Mouse (Mus musculus) lung, embryonic 14.5 days (tissue): ENCODE measurements at regions not wholly inside any gene's neighbourhood (a gene's known extent, or its start where the extent isn't known, plus 50 kb on each side); places are given as distances from the start of the nearest gene placed in this dataset.

Experiments used
- ATAC-seq: fragments of 200-750 bp; cut with Nextera tagmentation; 2 replicates; pipeline ENCODE4 v1.8.0; 2017; ENCODE audit warnings: mild to moderate bottlenecking, moderate TSS enrichment, moderate library complexity; ENCODE audit not compliant: insufficient read depth
- DNase-seq: peaks from one replicate; pipeline ENCODE4 v3.0.0-alpha.2; 2015
- H3K27ac ChIP-seq: fragments of 300-500 bp; sonication (generic); 2 replicates; pipeline ENCODE4 v1.5.1; 2014; ENCODE audit warnings: low read depth, mild to moderate bottlenecking, moderate library complexity
- H3K27me3 ChIP-seq: fragments of 300-500 bp; sonication (generic); 2 replicates; pipeline ENCODE4 v1.6.1; 2014; ENCODE audit warnings: low read length, control low read depth; ENCODE audit not compliant: insufficient read depth
- H3K36me3 ChIP-seq: fragments of 300-500 bp; sonication (generic); 2 replicates; pipeline ENCODE4 v1.6.1; 2014; ENCODE audit warnings: control low read depth; ENCODE audit not compliant: insufficient read depth
- H3K4me1 ChIP-seq: fragments of 300-500 bp; sonication (generic); 2 replicates; pipeline ENCODE4 v1.6.1; 2014; ENCODE audit warnings: antibody characterized with exemption, control low read depth; ENCODE audit not compliant: insufficient read depth
- H3K4me2 ChIP-seq: fragments of 300-500 bp; sonication (generic); 2 replicates; pipeline ENCODE4 v1.6.1; 2014; ENCODE audit warnings: mild to moderate bottlenecking
- H3K4me3 ChIP-seq: fragments of 300-500 bp; sonication (generic); 2 replicates; pipeline ENCODE4 v1.5.1; 2014; ENCODE audit warnings: low read depth, low read length
- H3K9ac ChIP-seq: fragments of 300-500 bp; sonication (generic); 2 replicates; pipeline ENCODE4 v1.6.1; 2014
- H3K9me3 ChIP-seq: fragments of 300-500 bp; sonication (generic); 2 replicates; pipeline ENCODE4 v1.6.1; 2016; ENCODE audit warnings: low read depth, low read length, control low read depth
- CTCF ChIP-seq: IDR thresholded peaks from 2 replicates; pipeline ENCODE4 v1.5.1; 2016; ENCODE audit warnings: antibody characterized with exemption, low read depth
- WGBS: fragments of 180-500 bp; shearing (Covaris S2); extraction: QIAGEN DNeasy Blood & Tissue Kit; methylation state at CpG from one replicate; pipeline ENCODE4 v1.1.7; 2014; 5-methylcytosine and 5-hydroxymethylcytosine counted together

DNA sequence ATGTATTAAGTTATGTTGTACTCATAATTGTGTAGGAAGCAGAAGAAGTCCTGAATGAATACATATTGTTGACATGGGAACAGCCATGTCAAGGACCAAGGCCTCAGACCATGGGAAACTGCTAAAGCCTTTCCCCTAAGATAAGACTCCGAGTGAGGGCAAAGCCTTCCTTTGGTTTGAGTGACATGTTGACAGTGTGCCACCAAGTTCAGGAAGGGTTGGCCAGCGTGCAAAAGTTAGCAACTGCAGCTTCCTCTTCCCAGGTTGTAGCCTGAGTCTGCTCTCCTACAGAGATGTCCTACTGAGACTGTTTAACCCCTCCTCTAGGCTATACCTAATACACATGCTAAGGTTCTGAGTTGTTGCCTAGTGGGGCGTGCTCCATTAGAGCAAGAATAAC is 334.5 kb downstream of the Wdr20rt start:
- H3K27ac ChIP-seq: no peak overlapping the region
- ATAC-seq: no peak
- no peak overlapping the region for H3K4me3 ChIP-seq
- H3K9me3 ChIP-seq: no peaks in the 10 kb centered on the region
- H3K4me1 ChIP-seq: no peaks in the 10 kb centered on the region
- no peak overlapping the region for H3K4me2 ChIP-seq
- H3K27me3 ChIP-seq: no peaks in the 10 kb centered on the region
- 63% methylated on average over 3 of the region's 3 CpGs for WGBS
- no peaks in the 10 kb centered on the region for H3K36me3 ChIP-seq
- no peak for TF ChIP-seq CTCF
- DNase-seq: no peak
- H3K9ac ChIP-seq: no peak overlapping the region

DNA sequence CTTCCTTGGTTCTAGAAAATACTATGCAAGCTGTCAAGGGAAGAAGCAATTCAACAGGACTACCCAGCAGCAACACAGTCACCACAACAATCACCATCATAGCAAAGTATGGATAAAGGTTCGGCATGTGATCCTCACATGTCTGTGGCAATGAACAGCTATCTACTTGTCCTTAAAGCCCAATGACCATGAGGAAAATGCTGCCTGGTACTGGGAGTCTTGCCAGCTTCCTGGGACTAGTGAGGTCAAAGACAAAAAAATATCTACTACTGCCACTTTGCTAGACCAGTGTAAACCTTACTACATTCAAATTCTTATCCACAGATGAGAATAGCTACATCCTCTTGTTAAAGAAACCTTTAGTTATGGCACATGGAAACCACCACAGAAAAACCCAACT is 346.3 kb downstream of the Wdr20rt start:
- Histone ChIP-seq H3K4me2 (no peak overlapping the region), H3K9ac (no peak overlapping the region), H3K4me1 (no peaks in the 10 kb centered on the region), H3K36me3 (no peaks in the 10 kb centered on the region), H3K9me3 (no peaks in the 10 kb centered on the region), H3K4me3 (no peak overlapping the region), H3K27me3 (no peaks in the 10 kb centered on the region), H3K27ac (no peak overlapping the region)
- DNase-seq (no peak), ATAC-seq (no peak)
- TF ChIP-seq CTCF: no peak
- WGBS: 82% methylated on average over 1 of the region's 1 CpGs

DNA sequence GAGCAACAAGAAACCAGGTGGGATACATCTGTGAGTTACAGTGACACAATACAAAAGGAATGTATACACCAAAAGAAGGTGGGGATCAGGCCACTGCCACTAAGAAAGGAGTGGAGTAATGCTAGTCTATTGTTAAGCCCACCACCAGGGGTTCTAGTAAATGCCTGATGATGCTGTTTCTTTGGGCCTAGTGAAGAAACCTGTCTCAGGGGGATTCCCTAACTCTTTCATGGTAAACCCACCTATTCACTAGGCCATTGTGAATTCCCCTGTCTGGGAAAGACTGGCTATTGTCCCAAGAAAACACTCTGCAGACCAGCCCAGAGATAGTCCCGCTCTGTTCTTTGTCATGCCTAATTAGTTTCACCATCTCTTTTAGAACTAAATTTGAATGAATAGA is 368.2 kb downstream of the Wdr20rt start:
- Histone ChIP-seq H3K9me3 (no peaks in the 10 kb centered on the region), H3K27me3 (no peaks in the 10 kb centered on the region), H3K9ac (no peak overlapping the region), H3K36me3 (no peaks in the 10 kb centered on the region), H3K4me1 (no peaks in the 10 kb centered on the region), H3K4me2 (no peak overlapping the region), H3K27ac (no peak overlapping the region), H3K4me3 (no peak overlapping the region)
- WGBS: 85% methylated on average over 1 of the region's 1 CpGs
- no peak for DNase-seq
- ATAC-seq: no peak
- TF ChIP-seq CTCF: no peak

- WGBS: 77% methylated on average over 3 of the region's 3 CpGs
- no peak overlapping the region for H3K4me2 ChIP-seq
- no peaks in the 10 kb centered on the region for H3K9me3 ChIP-seq
- no peaks in the 10 kb centered on the region for H3K27me3 ChIP-seq
- ATAC-seq (no peak), DNase-seq (no peak)
- no peak overlapping the region for H3K9ac ChIP-seq
- no peak for TF ChIP-seq CTCF
- no peaks in the 10 kb centered on the region for H3K4me1 ChIP-seq
- H3K27ac ChIP-seq: no peak overlapping the region
- H3K36me3 ChIP-seq: no peaks in the 10 kb centered on the region
- H3K4me3 ChIP-seq: no peak overlapping the region
Observed at GRCm38 (mm10) chr12:65594075-65594474, 368.8 kb downstream of the Wdr20rt start.

GRCm38 (mm10) chr12:65644232-65644631 is 418.9 kb downstream of the Wdr20rt start:
- Histone ChIP-seq H3K4me1 (no peaks in the 10 kb centered on the region), H3K4me3 (no peak overlapping the region), H3K36me3 (no peaks in the 10 kb centered on the region), H3K27ac (no peak overlapping the region), H3K4me2 (no peak overlapping the region), H3K27me3 (no peaks in the 10 kb centered on the region), H3K9me3 (no peaks in the 10 kb centered on the region), H3K9ac (no peak overlapping the region)
- TF ChIP-seq CTCF: no peak
- DNase-seq (no peak), ATAC-seq (no peak)
- 83% methylated on average over 1 of the region's 1 CpGs for WGBS

GRCm38 (mm10) chr12:65656772-65657171 is 431.5 kb downstream of the Wdr20rt start:
- Histone ChIP-seq H3K4me2 (no peak overlapping the region), H3K27me3 (no peaks in the 10 kb centered on the region), H3K9me3 (no peaks in the 10 kb centered on the region), H3K27ac (no peak overlapping the region), H3K36me3 (no peaks in the 10 kb centered on the region), H3K9ac (no peak overlapping the region), H3K4me1 (no peaks in the 10 kb centered on the region), H3K4me3 (no peak overlapping the region)
- ATAC-seq (no peak), DNase-seq (no peak)
- 94% methylated on average over 1 of the region's 1 CpGs for WGBS
- no peak for TF ChIP-seq CTCF

DNA sequence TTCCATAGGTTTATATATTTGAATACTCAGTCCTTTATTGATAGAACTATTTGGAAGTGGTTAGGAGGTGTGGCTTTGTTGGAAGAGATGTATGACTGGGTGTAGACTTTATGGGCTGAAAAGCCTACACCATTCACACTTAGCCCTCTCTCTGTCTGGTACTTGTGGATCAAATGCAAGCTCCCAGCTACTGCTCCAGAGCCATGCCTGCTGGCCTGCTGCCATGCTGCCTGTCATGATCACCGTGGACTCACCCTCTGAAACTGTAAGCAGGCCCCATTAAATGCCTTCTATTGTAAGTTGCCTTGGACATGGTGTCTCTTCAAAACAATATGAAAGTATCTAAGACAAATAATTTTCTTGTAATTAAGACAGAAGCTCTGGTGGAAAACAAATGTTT is 446.4 kb downstream of the Wdr20rt start:
- Histone ChIP-seq H3K27ac (no peak overlapping the region), H3K27me3 (no peaks in the 10 kb centered on the region), H3K36me3 (no peaks in the 10 kb centered on the region), H3K4me3 (no peak overlapping the region), H3K4me1 (no peaks in the 10 kb centered on the region), H3K9me3 (no peaks in the 10 kb centered on the region), H3K4me2 (no peak overlapping the region), H3K9ac (no peak overlapping the region)
- peak; percentile 9 for DNase-seq
- ATAC-seq: no peak
- 47% methylated on average over 1 of the region's 1 CpGs for WGBS
- TF ChIP-seq CTCF: no peak

- no peak for TF ChIP-seq CTCF
- Histone ChIP-seq H3K27ac (no peak overlapping the region), H3K4me3 (no peak overlapping the region), H3K27me3 (no peaks in the 10 kb centered on the region), H3K4me2 (no peak overlapping the region), H3K9ac (no peak overlapping the region), H3K9me3 (no peaks in the 10 kb centered on the region), H3K36me3 (no peaks in the 10 kb centered on the region), H3K4me1 (no peaks in the 10 kb centered on the region)
- WGBS: 73% methylated on average over 2 of the region's 2 CpGs
- no peak for ATAC-seq
- DNase-seq: peak; percentile 7
Observed at GRCm38 (mm10) chr12:65673193-65673592, 447.9 kb downstream of the Wdr20rt start.
